In genomic region chr2:163643576-163643971, GRCm38 (mm10) we compare ENCODE assay signal across 9 mouse cellular contexts. TPM values are rescaled to one million over a fixed set of nuclear protein-coding genes. Genes with fewer than 3 reads are reported as not detected.
A peak's percentile ranks its signal among the peaks of the same experiment; 100 is the strongest.
DNase-seq lines count a peak whose midpoint lies in the region; ATAC-seq and TF ChIP-seq lines count a peak whose summit lies in the region.
"Had no signal": no experiment of that assay in that cellular context is flagged by ENCODE, and none has a peak within 500 bp of the region (broad histone marks: within the 10 kb centered on the region; RNA-seq: fewer than 3 reads in every experiment).

No protein-coding gene starts in this region.

- WGBS in liver, adult 2 months: 25% methylated on average over 2 of the region's 2 CpGs
- 79% methylated on average over 2 of the region's 2 CpGs for WGBS in embryonic facial prominence, embryonic 13.5 days
- WGBS in intestine, embryonic 14.5 days: 77% methylated on average over 2 of the region's 2 CpGs

- H3K9me3 ChIP-seq in embryonic facial prominence, embryonic 13.5 days: no peaks in the 10 kb centered on the region
- no peaks in the 10 kb centered on the region for H3K9me3 ChIP-seq in intestine, embryonic 14.5 days (ENCODE audit: control insufficient read depth, low read length)

- H3K36me3 ChIP-seq in liver, adult 2 months (ENCODE audit: control insufficient read depth, insufficient read depth, low read length): peaks cover 16% of the 10 kb centered on the region
- peaks cover 8% of the 10 kb centered on the region; the same call in 1 of the 2 replicates for H3K36me3 ChIP-seq in embryonic facial prominence, embryonic 13.5 days
- peaks cover 16% of the 10 kb centered on the region; the same call in 1 of the 2 replicates for H3K36me3 ChIP-seq in intestine, embryonic 14.5 days (ENCODE audit: control insufficient read depth, insufficient read depth, low read length)
- H3K36me3 ChIP-seq in myocyte (ENCODE audit: control insufficient read depth, insufficient read depth): no peaks in the 10 kb centered on the region

- no peak for TF ChIP-seq POLR2A in liver, adult 2 months (IDR thresholded peaks at IDR 0.05; ENCODE audit: extremely low read depth, insufficient read depth, low read length)
- TF ChIP-seq POLR2A in myocyte (IDR thresholded peaks at IDR 0.05; ENCODE audit: insufficient read length, low read depth): no peak

- peak overlapping the region; percentile 77 for H3K9ac ChIP-seq in liver, adult 2 months (ENCODE audit: low read depth, low read length)
- H3K9ac ChIP-seq in embryonic facial prominence, embryonic 13.5 days: peak overlapping the region; percentile 89
- peak overlapping the region; percentile 78 for H3K9ac ChIP-seq in intestine, embryonic 14.5 days (ENCODE audit: low read length)

- peak overlapping the region; percentile 81 for H3K4me3 ChIP-seq in liver, adult 2 months (ENCODE audit: insufficient read depth, low read depth, low read length)
- peak overlapping the region; percentile 91 for H3K4me3 ChIP-seq in embryonic facial prominence, embryonic 13.5 days
- peak overlapping the region; percentile 81 for H3K4me3 ChIP-seq in intestine, embryonic 14.5 days (ENCODE audit: low read depth, low read length)
- peak overlapping the region; percentile 73 for H3K4me3 ChIP-seq in myocyte

- TF ChIP-seq CTCF in liver, adult 2 months (IDR thresholded peaks at IDR 0.05; ENCODE audit: low read depth, low read length): no peak

- no peak overlapping the region for H3ac ChIP-seq in myocyte (ENCODE audit: control insufficient read depth, insufficient read length)

- no peak for ATAC-seq in embryonic facial prominence, embryonic 13.5 days (ENCODE audit: insufficient number of reproducible peaks, insufficient read depth, low FRiP score, low TSS enrichment, low read depth)
- no peak for ATAC-seq in intestine, embryonic 14.5 days (replicated peaks; ENCODE audit: low FRiP score, low TSS enrichment, low read depth)

- peaks cover 35% of the 10 kb centered on the region for H3K79me2 ChIP-seq in liver, adult 2 months (ENCODE audit: control insufficient read depth, insufficient read depth, low read length)
- H3K79me2 ChIP-seq in myocyte (ENCODE audit: control insufficient read depth, insufficient read depth): peaks cover 59% of the 10 kb centered on the region

- peaks cover 18% of the 10 kb centered on the region for H3K4me1 ChIP-seq in liver, adult 2 months (ENCODE audit: control insufficient read depth, insufficient read depth, low read length)
- H3K4me1 ChIP-seq in embryonic facial prominence, embryonic 13.5 days: peaks cover 22% of the 10 kb centered on the region
- peaks cover 35% of the 10 kb centered on the region for H3K4me1 ChIP-seq in intestine, embryonic 14.5 days (replicated peaks; ENCODE audit: control insufficient read depth, insufficient read depth, low read length)

- H3K27ac ChIP-seq in liver, adult 2 months (replicated peaks; ENCODE audit: insufficient read depth, low read depth, low read length): peak overlapping the region; percentile 89
- peak overlapping the region; percentile 98; the same call in 1 of the 2 replicates for H3K27ac ChIP-seq in embryonic facial prominence, embryonic 13.5 days
- H3K27ac ChIP-seq in intestine, embryonic 14.5 days (ENCODE audit: low read depth): peak overlapping the region; percentile 99

- no peaks in the 10 kb centered on the region for H3K27me3 ChIP-seq in liver, adult 2 months (ENCODE audit: control insufficient read depth, insufficient read depth, low read length)
- H3K27me3 ChIP-seq in embryonic facial prominence, embryonic 13.5 days: no peaks in the 10 kb centered on the region
- H3K27me3 ChIP-seq in intestine, embryonic 14.5 days (replicated peaks; ENCODE audit: control insufficient read depth, insufficient read depth, low read length): no peaks in the 10 kb centered on the region
- no peaks in the 10 kb centered on the region for H3K27me3 ChIP-seq in myocyte (ENCODE audit: control insufficient read depth, insufficient read depth, insufficient read length)

- peak; percentile 34 for DNase-seq in liver, adult 2 months (ENCODE audit: extremely low read depth, low read depth, low spot score)
- no peak for DNase-seq in liver
- no peak for DNase-seq in intestine, embryonic 14.5 days (ENCODE audit: low spot score)
- no peak for DNase-seq in spleen, adult 12 weeks (ENCODE audit: low spot score)
- no peak for DNase-seq in cerebellum, adult 9-11 months
- no peak for DNase-seq in frontal cortex, postnatal 25 days (ENCODE audit: low spot score in 2 of 2)
- DNase-seq: kidney, adult 18-20 months had no signal

- H3K4me2 ChIP-seq in embryonic facial prominence, embryonic 13.5 days: peak overlapping the region; percentile 64
- peak overlapping the region; percentile 70 for H3K4me2 ChIP-seq in intestine, embryonic 14.5 days (ENCODE audit: low read length)
- peak overlapping the region; percentile 94 for H3K4me2 ChIP-seq in myocyte (ENCODE audit: low read depth)

TF ChIP-seq in myocyte, 11 proteins besides CTCF, POLR2A, EP300 and RAD21:
- no peak for TF ChIP-seq MYOD1 (IDR thresholded peaks at IDR 0.05; ENCODE audit: control insufficient read depth in 1 of 3, insufficient read length in 2 of 3, low read depth in 2 of 3)
- TF ChIP-seq POLR2AphosphoS2 (IDR thresholded peaks at IDR 0.05; ENCODE audit: insufficient read length, low read depth): no peak
- no peak for TF ChIP-seq USF1 (IDR thresholded peaks at IDR 0.05; ENCODE audit: low read depth)

RNA-seq across cellular contexts. Expression of gene Serinc3, which starts 1.4 kb away (rescaled TPM):
- 123 TPM in 2 replicates for total RNA-seq in liver, adult 2 months (2014; rRNA removed)
- 122 and 124 TPM in 2 replicates for polyA plus RNA-seq in liver, adult 2 months (2012; rRNA removed)
- polyA plus RNA-seq in embryonic facial prominence, embryonic 13.5 days (2015; fragmentation: Nextera tagmentation; extraction: Ambion mirVana): 26.4 and 35.6 TPM in 2 replicates
- 54.3 and 60.7 TPM in 2 replicates for polyA plus RNA-seq in intestine, embryonic 14.5 days (2014; fragmentation: Nextera tagmentation; extraction: Ambion mirVana)
- polyA plus RNA-seq in myocyte (2012; fragmentation: generic; extraction: Trizol): 88.9 TPM

RNA-seq across cellular contexts. Expression of gene Pkig, which starts 14.6 kb away (rescaled TPM):
- 13.2 and 17.2 TPM in 2 replicates for total RNA-seq in liver, adult 2 months (2014; rRNA removed)
- 35.0 and 35.2 TPM in 2 replicates for polyA plus RNA-seq in liver, adult 2 months (2012; rRNA removed)
- polyA plus RNA-seq in embryonic facial prominence, embryonic 13.5 days (2015; fragmentation: Nextera tagmentation; extraction: Ambion mirVana): 105 and 113 TPM in 2 replicates
- polyA plus RNA-seq in intestine, embryonic 14.5 days (2014; fragmentation: Nextera tagmentation; extraction: Ambion mirVana): 130 and 131 TPM in 2 replicates
- 799 TPM for polyA plus RNA-seq in myocyte (2012; fragmentation: generic; extraction: Trizol)

RNA-seq across cellular contexts. Expression of gene Ttpal, which starts 41.5 kb away (rescaled TPM):
- total RNA-seq in liver, adult 2 months (2014; rRNA removed): 9.3 and 9.7 TPM in 2 replicates
- 8.1 and 12.4 TPM in 2 replicates for polyA plus RNA-seq in liver, adult 2 months (2012; rRNA removed)
- 41.4 and 42.3 TPM in 2 replicates for polyA plus RNA-seq in embryonic facial prominence, embryonic 13.5 days (2015; fragmentation: Nextera tagmentation; extraction: Ambion mirVana)
- polyA plus RNA-seq in intestine, embryonic 14.5 days (2014; fragmentation: Nextera tagmentation; extraction: Ambion mirVana): 40.6 and 40.8 TPM in 2 replicates
- polyA plus RNA-seq in myocyte (2012; fragmentation: generic; extraction: Trizol): 20.2 TPM
